Mouse (Mus musculus) urinary bladder, postnatal 14 days (tissue): ENCODE results near the gene Bpnt1.

ENCODE experiments used
- DNase-seq: peaks from one replicate; pipeline ENCODE4 v3.0.0; 2021; ENCODE audit warnings: low spot score

Bpnt1 gene

DNA sequence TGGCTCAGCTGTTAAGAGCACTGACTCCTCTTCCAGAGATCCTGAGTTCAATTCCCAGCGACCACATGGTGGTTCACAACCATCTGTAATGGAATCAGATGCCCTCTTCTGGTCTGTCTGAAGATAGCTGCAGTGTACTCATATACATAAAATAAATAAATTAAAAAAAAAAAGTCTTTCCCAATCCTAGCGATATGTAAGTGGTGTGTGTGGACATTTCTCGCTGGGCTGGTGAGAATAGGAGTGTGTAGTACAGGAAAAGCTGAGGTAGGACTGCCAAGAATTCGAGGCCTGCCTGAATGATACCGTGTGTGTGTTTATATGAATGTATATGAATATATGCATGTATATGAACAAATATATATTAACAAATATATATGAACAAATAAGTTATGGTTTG, 585 bp upstream of the Bpnt1 start:
- no peak for DNase-seq

DNA sequence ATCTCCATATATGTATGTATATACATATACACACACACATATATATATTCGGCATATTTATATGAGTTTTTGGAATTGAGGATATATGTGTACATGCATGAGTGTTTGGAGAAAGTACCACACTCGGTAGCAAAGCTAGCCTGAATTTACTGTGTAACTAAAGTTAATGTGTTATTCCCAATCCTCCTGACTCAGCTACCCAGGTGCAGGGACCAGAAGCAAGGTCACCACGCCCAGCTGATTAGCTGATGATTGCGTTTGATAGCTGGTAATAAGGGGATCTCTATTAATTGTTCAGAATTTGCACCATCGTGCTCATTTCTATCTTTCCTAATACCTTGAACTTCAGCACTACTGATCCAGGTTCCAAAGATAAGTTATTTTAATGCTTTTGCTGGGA, 1.7 kb downstream of the Bpnt1 start:
- no peak for DNase-seq

DNA sequence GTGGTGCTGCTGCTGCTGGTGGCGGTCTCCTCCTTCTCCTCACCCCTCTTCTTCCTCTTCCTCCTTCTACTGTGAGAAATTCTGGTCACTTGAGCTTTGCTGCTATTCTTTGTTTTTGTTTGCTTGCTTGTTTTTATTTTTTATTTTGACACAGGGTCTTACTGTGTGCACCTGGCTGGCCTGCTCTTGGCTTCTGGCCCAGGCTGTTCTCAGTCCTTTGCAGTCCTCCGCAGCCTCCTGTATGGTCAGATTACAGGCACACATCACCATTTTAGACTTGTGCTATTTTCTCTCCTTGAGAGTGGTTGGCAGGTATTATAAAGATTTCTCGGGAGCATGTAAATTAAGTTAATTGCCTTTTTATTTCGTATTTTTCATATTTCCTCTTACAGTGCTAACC, 2.2 kb downstream of the Bpnt1 start:
- DNase-seq: no peak

DNA sequence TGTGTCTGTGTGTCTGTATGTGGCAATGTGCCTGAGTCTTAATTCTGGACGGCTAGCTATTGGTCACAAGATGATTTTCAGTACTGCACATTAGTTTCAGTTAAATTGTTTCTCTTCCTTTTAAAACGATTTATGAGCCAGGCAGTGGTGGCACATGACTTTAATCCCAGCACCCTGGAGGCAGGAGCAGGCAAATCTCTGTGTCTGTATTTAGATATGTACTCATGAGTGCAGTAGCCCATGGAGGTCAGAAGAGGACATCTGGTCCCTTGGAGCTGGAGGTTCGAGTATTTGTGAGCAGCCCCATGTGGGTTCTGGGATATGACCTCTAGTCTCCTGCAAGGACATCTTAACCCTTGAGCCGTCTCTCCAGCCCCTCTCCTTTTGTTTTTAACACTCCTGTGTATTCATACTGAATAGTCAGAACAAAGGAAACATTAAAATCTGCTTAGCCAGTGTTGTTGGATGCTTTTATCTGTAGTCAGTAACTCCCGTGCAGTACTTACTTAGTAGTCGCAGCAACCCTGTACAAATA, 3.3 kb downstream of the Bpnt1 start:
- DNase-seq: no peak

DNA sequence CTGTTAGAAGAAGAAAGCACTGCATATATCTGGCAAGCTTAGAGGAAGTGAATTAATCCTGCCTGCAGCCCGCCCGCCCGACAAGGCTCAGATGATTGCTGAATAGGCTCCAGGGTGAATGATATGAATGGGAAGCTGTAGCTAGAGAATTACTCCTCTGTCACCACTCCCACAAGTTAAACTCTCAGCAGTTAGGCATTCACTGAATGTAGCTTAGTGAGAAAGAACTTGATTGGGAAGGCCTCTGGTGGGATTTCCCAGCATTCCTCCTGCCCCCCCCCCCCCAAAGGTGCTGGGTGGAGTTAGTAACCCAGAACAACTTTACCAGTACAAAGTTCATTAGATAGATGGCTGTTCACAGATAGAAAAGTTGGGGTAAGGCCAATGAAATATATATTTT, 4.6 kb downstream of the Bpnt1 start:
- DNase-seq: no peak

DNA sequence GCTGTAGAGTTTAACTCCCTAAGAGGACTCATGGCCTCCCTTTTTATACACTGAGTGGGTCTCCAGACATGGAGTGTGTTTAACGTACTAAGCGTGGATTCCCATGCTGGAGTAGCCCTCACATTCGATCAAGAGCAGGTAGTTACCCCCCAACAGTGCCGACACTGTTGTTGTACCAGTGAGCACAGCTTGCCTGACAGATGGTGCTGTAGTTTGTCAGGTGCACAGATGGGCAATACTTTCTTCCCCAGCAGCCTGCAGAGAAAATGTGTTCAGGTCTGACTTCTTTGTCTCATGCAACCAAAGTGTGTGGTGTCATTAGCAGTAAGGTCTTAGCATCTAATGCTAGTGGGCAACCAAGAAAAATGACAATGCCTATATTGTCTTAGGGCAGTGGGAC, 10.5 kb downstream of the Bpnt1 start:
- DNase-seq: no peak

DNA sequence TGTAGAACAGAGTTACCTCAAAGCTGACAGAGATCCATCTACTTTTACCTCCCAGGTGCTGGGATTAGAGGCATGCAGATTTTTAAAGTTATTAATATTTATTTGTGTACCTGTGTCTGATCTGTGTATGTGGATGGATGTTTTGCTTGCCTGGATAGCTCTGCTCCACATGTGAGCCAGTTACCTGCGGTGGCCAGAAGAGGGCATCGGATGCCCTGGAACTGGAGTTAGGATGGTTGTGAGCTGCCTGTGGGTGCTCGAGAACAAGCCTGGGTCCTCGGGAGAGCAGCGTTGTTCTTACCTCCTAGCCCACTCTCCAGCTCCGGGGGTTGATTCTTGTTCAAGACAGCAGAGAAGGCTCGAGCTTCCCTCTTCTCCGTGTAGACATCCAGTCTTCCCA, 11.5 kb downstream of the Bpnt1 start:
- DNase-seq: no peak

DNA sequence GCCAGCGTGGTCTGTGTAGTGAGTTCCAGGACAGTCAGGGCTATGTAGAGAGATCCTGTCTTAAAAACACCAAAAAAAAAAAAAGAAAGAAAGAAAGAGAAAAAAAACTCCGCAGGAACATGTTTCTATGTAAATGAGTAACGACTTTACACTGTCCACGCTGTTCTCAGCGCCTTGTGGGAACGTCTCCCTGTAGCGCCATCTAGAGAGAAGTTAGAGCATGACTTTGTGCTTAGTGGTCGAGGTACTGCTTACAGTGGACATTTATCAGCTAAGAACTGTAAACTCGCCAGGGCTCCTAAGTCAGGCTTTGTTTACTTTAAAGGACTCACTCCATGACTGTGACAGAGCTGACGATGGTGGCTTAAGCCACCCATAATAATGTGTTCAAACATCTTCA, 14.2 kb downstream of the Bpnt1 start:
- no peak for DNase-seq

DNA sequence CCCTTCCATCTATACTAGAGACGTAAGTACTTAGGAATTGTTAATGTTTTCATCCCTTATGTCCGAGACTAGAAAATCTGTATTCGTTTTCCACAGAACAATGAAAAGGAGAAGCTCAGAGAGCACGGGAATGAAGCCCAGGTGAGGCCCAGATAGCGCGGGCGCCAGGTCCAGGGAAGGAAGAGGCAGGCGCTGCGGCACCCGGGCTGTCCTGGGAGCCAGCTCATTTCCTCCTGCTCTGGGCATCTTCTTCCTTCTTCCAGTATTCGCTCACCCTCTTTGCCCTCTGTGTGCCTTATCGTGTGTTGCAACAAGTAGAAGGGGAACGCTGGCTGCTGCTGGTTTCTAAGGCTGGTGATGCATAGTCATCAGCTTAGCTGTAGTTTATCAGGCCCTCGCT, 17.8 kb downstream of the Bpnt1 start:
- no peak for DNase-seq

DNA sequence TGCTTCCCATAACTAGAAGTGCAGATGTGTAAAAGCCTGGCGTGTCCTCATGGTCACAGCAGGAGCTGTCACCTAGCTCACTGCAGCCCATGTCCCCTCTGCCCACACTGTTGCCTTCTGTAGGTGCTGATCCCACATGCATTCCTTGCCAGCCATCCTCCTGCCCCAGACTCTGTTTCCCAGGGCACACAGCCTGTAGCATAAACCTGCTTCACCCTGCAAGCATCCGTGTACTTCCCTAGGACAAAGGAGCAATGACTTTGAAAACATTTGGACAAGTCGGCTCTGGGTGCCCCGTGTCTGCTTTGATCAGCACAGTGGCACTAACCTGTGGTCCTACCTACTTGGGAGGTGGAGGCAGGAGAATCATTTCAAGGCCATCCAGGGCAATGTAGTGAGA, 18.7 kb downstream of the Bpnt1 start:
- no peak for DNase-seq

DNA sequence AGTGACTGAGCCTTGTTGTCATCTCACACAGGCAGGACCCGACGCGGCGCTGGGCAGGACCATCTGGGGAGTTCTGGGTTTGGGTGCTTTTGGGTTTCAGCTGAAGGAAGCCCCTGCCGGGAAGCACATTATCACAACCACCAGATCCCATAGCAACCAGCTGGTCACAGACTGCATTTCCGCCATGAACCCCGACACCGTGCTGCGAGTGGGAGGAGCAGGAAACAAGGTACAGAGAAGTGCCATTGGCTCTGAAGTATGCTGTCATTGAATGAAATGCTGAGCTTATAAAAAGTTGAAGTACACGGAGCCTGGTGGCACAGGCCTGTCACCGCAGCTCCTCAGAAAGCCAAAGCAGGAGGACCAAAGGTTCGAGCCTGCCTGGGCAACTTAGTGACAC, 20.2 kb downstream of the Bpnt1 start:
- DNase-seq: no peak

DNA sequence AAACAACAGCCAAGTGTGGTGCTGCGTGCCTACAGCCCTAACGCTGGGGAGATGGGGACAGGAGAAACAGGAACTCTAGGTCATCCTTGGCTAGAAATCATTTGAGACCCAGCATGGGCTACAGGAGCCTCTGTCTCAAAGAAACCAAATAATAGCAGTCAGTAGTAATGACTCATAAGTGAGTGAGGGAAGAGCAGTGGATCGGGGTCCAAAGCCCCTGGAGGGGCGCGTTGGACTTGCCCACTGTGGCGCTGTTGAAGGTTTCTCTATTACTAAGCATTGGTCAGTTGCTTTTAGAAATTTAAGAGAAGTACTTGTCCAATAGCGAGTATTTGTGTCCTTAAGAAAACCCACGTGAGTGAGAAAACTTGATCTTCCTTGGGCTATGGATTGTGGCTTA, 21.4 kb downstream of the Bpnt1 start:
- DNase-seq: no peak

DNA sequence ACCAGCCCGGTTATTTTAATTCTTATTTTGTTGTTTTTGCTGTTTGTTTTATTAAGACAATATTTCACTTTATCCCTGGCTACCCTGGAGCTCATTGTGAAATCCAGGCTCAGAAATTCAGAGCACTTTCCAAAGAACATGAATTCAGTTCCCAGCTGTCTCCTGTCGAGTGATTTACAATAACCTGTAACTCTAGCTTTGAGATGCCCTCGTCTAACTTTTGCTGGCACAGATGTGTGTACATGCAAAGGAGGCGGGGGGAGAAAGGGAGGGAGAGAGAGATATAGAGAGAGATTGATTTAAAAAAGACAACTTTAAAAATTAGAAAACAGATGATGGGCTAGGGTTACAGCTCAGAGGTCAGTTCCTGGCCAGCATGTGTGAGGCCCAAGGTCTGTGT, 22.8 kb downstream of the Bpnt1 start:
- DNase-seq: no peak

DNA sequence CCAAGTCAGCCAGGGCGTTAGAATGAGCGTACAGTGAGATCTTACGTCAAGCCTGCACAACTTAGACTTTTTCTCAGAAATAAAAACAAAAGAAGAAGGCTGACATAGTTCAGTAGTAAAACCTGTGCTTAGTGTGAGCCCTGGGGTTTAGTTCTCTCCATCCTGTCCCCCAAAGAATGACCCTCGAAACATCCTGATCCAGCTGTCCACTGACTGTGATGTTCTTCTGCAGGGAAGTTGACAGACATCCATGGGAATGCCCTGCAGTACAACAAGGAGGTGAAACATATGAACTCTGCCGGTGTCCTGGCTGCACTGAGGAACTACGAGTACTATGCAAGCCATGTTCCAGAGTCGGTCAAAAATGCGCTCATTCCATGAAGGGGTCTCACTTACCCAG, 24.3 kb downstream of the Bpnt1 start:
- no peak for DNase-seq

DNA sequence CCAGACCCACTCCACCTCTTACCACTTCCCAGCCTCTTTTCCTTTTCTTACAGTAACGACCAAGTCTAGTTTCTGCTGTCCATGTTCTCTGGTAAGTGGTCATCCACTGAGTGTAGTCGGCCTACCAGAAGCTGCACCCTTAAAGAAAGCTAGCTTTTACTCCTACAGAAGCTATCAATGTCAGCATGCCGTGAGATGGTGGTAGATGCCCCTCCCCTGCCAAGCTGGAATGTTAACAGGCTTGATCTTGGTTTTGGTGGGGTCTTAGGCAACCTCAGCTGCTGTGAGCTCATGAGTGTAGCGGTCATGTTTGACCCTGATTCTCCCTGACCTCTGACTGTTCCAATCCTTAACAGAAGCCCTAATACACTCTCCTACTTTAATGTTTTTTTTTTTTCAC, 26.3 kb downstream of the Bpnt1 start:
- no peak for DNase-seq

DNA sequence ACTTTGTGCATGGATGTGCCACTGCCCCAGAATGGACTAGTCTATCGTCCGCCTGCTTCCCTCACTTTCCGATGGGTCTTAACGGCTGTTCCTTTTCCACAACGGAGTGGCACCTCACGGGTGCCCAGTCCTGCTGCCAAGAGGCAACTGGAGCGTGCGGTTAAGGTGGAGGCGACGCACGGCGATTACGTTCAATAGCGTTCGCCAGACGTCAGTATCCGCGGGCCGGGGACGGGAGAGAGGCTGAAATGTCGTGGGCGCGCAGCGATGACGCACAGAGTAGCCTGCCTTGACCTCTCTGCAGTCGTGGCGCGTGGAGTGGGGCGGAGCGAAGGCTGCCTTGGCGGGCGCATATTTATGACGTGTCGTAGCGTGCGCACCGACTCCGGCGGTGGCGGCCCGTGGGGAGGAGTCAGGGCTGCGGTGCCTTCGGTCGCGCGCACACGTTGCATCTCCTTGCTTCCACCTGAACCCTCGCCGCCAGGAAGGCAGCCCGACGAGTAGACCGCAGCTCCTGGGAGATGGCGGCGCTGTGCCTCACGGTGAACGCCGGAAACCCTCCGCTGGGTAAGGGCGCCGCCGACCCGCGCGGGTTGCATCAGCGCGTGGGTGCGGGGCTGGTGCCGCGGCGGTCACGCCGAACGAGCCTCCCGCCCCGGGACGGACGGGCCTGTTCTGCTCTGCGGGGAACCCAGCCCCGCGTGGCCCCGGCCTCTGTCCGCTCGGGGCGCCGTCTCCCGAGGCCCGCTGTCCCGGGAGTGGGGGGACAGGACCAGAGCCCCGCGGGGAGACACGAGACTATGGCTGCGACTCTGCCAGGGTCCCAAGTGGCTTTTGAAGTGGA, 30.9 kb downstream of the Bpnt1 start, which contains the start of gene Eprs:
Gene Eprs (plus strand): TSS at position 368 of the 844 bp plus-strand sequence.
- peak; percentile 99 for DNase-seq

DNA sequence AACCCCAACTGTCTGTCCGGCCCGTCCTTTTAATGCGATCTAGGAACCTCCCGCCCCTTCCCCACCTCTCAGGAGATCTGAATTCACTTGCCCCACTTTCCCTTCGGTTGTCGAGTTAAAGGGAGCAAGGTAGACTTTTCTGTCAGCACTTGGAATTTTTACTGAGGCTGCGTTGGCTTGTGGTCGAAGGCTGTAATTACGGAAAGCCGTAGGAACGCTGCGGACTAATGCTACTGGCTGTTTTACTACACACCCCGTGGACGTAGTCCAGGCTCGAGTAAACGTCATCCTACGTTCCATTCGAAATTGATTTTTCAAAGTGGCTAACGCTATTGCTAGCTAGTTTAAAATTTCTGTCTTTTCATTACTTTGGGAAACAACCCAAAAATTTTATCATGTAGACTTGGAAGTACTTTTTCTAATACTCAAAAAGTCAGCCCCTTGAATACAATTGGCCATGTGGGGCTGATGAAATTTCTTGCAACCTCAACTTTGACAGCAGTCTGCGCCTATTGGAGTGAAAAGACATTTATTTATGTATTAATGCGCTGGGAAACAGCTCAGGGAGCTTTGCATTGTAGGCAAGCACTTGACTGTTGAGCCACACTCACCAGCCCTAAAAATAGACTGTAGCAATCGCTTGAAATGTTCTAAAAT, 31.7 kb downstream of the Bpnt1 start:
- DNase-seq: peak; percentile 48

DNA sequence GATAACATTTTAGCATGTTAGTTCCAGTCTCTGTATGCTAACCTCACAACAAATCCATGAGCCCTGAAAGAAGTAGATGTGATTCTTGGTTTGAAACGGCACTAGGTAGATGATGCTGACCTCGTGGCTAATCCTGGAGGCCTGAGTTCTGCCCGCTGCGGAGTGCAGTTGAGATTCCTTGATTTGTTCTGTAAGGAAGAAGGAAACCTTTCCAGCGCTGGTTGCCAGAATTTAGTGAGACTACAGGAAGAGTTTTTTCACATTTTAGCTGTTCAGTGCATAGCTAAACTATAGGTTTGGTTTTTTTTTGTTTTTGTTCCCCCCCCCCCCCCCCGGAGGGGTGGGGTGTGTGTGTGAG, 32.2 kb downstream of the Bpnt1 start:
- DNase-seq: no peak

DNA sequence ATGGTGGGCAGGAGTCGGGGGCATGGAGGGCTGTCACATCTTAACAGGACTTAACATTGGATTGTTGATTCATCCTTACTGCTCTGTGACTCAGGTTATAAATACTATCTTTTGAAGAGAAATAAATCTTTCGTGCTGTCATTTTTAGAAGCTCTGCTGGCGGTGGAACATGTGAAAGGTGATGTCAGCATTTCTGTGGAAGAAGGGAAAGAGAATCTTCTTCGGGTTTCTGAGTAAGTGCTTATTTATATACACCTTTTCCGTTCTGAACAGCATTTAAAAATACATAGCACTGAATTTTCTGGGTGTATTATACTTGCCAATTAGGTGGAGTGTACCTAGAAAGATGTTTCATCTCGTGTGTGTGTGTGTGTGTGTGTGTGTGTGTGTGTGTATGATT, 35.4 kb downstream of the Bpnt1 start:
- no peak for DNase-seq

DNA sequence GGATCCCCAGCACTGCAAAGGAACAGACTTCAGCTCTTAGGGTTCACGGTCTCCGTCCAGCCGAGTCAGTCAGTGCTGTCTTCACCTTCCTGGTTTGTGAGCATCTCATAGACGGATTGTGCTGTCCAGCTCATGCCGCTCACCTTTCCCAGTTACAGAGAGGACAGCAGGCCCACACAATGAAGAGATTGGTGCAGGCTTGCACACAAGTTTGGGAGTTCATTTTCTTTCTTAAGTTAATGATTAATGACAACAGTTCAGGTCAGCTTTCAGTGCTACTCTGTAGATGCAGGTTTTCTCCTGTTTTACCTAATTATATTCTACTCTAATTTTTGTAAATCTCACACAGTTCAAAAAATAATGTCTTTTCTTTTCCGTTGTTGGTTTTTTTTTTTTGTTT, 38.0 kb downstream of the Bpnt1 start:
- DNase-seq: no peak

DNA sequence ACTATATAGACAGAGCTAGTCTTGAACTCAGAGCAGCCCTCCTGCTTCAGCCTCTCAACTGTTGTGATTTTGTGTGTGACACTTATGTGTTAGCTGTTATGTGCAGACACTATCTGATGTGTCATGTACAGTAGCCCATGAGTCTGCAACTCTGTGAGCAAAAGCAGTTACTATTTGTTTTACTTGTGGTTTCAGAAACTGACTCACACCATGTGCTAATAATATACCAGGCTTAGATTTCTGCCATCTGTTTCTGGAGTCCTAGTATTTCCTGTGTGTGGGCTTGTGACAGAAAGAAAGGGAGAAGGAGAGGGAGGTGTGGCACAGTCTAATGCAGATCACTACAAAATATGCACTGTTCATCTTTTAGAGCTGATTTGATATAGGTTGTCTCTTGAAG, 44.4 kb downstream of the Bpnt1 start:
- no peak for DNase-seq

DNA sequence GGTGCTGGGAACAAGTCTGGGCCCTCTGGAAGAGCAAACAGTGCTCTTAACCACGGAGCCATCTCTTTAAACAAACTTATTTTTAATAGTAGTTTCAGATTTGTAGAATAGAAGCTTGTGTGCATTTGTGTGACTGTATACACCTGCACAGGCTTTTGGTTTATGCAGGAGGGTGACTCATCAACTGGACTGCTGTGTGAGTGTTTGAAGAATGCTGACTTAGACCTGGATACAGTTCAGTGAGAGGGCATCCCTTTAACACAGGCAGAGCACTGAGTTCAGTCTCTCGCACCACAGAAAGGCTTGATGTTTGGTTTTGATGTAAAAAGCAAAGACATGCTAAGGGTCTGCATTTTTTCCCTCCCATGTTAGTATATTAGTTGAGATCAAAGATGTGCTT, 45.5 kb downstream of the Bpnt1 start:
- DNase-seq: no peak

DNA sequence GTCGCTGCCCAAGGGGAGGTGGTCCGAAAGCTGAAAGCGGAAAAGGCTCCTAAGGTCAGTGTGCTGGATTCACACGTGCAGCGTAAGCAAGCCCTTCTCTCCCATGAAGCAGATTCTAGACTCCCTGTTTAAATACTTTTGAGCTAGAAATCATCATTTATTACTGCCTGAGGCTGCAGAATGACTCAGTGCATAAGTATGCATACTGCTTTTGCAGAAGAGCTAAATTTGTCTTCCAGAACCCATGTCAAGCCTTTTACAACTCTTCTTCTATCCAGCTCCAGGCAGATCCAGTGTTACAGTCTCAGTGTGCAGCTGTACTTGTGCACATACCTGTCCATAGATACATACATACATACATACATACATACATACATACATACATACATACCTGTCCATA, 69.7 kb downstream of the Bpnt1 start:
- no peak for DNase-seq

DNA sequence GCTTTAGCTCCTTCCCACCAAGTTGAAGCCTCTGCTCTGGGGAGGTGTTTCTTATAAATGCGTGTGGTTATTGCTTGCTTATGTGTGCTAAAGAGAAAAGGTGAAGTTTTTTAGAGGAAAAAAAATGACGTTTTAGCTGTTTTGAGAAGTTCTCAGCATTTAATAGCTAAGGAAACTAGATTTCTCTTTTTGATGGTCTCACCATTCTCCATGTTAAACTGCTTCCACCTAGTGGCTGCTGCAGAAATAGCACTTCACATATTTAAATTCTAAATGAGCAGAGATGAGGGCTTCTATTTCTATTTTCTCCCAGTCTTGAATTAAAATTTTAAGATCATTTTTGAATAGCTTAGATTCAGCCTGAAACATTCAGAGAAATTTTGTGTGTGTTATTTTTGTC, 72.1 kb downstream of the Bpnt1 start:
- DNase-seq: peak; percentile 9
